Mouse (Mus musculus) gastrocnemius, adult 2 months (tissue): ENCODE measurements around the gene 2010109A12Rik. TPM values are rescaled to one million over a fixed set of nuclear protein-coding genes. Genes with fewer than 3 reads are reported as not detected.

Experiments
- DNase-seq: peaks from one replicate; pipeline ENCODE4 v3.0.0; 2022
- H3K27ac ChIP-seq: fragments of 200-600 bp; 2 replicates; pipeline ENCODE4 v1.8.1; 2022; ENCODE audit warnings: mild to moderate bottlenecking
- H3K4me3 ChIP-seq: fragments of 200-600 bp; 2 replicates; pipeline ENCODE4 v1.8.1; 2022; ENCODE audit warnings: mild to moderate bottlenecking, moderate library complexity
- CTCF ChIP-seq: fragments of 200-600 bp; IDR thresholded peaks from 2 replicates; pipeline ENCODE4 v1.8.1; 2022; ENCODE audit warnings: antibody characterized with exemption, mild to moderate bottlenecking, moderate library complexity
- intact Hi-C: fragments of 180-260 bp; cut with DNase I; formaldehyde crosslinking; loops from one replicate; pipeline ENCODE4 v1.15.1; 2025
- long read RNA-seq, 2 experiments: library from polyadenylated mRNA; stranded (forward); transcript quantifications; one replicate each; pipeline ENCODE4 v2.0.0; 2021
- total RNA-seq, 2 experiments: library from RNA; stranded (reverse); gene quantifications; 2 replicates each; pipeline ENCODE4 v1.2.3; 2021

2010109A12Rik gene
- total RNA-seq = under 1 TPM; 0.48 to 0.81 TPM
- long read RNA-seq, experiment 1, partial matches to known transcripts = 0 of 3 reads
- long read RNA-seq, experiment 1, other reads (novel, unspliced or antisense) = 3 of 3 reads
- long read RNA-seq, experiment 2 = 0 reads

DNA sequence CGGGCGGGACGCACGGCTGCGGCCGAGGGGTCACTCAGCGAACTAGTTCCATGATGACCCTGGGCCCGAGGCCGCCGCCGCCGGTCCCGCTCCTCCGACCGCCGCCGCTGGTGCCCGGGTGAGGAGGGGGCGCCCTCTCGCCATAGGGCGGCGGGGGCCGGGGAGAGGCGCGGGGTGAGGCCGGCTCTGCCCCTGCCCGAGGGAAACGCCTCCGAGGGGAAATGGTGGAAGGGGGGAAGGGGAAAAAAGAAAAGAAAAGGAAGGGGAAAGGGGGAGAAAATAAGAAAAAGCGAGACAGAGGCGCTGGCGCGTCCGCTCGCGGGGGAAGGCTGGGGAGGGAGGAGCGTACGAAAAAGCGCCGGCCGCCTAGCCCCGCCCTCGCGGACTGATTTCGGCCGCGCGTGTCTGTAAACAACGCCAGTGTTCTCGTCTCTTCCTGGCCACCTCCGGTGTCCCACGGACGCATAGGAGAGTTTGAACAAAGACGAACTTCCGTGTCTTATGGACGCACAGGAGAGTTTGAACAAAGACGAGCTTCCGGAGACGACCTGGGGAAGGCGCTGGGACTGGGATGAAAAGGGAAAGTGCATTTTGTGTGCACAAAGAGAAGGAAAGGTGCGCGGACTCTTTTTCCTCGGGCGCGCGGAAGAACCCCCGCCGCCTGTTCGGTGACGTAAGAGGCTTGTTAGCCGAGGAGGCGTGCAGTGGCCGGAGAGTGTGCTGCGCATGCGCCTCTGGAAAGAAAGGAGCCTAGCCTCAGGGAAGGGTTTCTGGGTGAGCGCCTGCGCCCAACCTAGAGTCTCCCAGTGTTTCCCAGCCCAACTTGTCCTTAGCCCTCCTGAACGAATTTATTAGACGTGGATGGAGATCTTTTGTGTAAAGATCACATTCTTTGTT is at the start of gene 2010109A12Rik, which contains the start of gene Ccni:
Gene 2010109A12Rik (plus strand): TSS at position 410 of the 897 bp plus-strand sequence.
Gene Ccni (minus strand): TSS at position 387 of the 897 bp plus-strand sequence.
- Histone ChIP-seq H3K27ac (peak within 1 kb of the TSS; percentile 100), H3K4me3 (peak within 1 kb of the TSS; percentile 97)
- intact Hi-C loops = loop anchor here (1.0 kb wide), 1 partner anchor 62 kb away; no protein-coding TSS in a partner anchor
- TF ChIP-seq CTCF = no peak
- DNase-seq = peak; percentile 96

- no peak overlapping the region for H3K4me3 ChIP-seq
- peak; percentile 72 for TF ChIP-seq CTCF
- peak; percentile 54 for DNase-seq
- no peak overlapping the region for H3K27ac ChIP-seq
- intact Hi-C loops = loop anchor here (2.0 to 5.0 kb wide), 4 partner anchors 71 to 206 kb away; partner anchors contain the start of gene Sept11
Observed at GRCm38 (mm10) chr5:93163541-93163940, 42.8 kb upstream of the 2010109A12Rik start.

DNA sequence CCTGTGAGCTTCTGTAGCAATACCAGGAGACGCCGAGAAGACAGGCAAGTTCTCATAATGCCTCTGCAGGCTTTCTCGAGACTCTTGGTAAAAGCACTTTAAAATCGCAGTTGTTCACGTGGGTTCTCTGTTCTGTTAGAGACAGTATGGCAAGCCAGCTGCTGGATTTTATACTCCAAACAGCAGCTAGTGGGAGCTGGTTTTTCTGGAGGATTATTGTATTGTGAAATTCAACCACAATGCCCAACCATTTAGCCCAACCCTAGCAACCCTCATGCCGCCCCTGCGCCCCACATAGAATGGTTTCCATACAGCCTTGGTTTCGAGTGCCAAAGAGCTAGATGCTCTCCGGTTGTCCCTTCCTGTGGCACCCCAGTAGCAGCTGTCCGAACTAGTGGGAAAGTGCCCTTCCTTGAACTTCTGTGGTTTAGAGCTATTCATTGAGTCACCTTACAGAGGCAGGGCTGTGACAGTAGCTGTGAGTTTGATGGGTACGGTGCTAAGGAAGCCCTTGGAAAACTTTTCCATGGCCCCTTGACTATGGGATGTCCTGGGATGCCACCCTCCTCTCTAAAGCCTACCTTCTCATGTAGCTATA is 38.3 kb upstream of the 2010109A12Rik start:
- intact Hi-C loops = loop anchor here (5.0 kb wide), 1 partner anchor 441 kb away; no protein-coding TSS in a partner anchor
- Histone ChIP-seq H3K27ac (no peak overlapping the region), H3K4me3 (no peak overlapping the region)
- DNase-seq = no peak
- TF ChIP-seq CTCF = peak; percentile 21; the same call in 1 of the 2 replicates

DNA sequence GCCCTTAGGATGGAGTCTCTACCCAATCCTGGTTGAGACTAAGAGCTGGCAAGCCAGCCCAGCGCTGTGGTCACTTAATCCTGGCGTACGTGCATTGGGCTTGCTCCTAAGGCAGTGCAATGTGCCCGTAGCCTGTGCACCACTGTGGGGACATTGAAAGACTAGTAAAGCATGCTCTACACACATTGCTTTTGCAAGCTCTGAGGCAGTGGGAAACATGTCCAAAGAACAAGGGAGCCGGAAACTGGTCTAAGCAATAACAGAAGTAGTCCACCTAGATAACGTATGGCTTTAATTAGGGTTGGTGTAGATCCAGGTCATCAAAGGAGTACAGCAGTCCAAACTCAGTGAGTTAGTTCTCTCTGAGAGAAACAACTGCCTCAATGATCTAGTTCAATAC is 37.7 kb upstream of the 2010109A12Rik start:
- Histone ChIP-seq H3K27ac (no peak overlapping the region), H3K4me3 (no peak overlapping the region)
- no peak for DNase-seq
- TF ChIP-seq CTCF = no peak
- intact Hi-C loops = loop anchor here (5.0 kb wide), 1 partner anchor 441 kb away; no protein-coding TSS in a partner anchor

- no peak for TF ChIP-seq CTCF
- H3K27ac ChIP-seq = no peak overlapping the region
- no peak overlapping the region for H3K4me3 ChIP-seq
- intact Hi-C loops = no loop called here
- DNase-seq = no peak
Observed at GRCm38 (mm10) chr5:93171420-93171819, 34.9 kb upstream of the 2010109A12Rik start.

- Histone ChIP-seq H3K27ac (no peak overlapping the region), H3K4me3 (no peak overlapping the region)
- intact Hi-C loops = no loop called here
- DNase-seq = no peak
- no peak for TF ChIP-seq CTCF
Observed at GRCm38 (mm10) chr5:93172536-93172935, 33.8 kb upstream of the 2010109A12Rik start.

DNA sequence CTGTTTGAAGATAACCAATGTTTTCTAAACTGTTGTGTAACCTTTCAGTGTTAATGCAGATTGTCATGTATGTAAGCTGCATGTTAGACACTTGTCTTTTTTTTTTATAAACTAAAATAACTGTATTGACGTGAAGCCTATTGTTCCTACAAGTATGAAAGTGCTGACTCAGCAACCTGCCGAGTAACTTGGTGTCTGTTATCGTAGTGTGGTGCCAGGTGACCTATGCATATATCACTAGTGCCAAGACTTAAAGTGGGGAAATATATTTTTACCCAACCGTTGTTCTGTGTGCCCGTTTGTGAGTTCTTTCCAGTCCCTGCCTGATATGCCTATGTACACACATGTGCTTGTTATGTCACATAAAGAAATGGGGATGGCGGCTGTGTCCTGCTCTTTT is 31.6 kb upstream of the 2010109A12Rik start:
- Histone ChIP-seq H3K4me3 (no peak overlapping the region), H3K27ac (no peak overlapping the region)
- DNase-seq = no peak
- intact Hi-C loops = no loop called here
- TF ChIP-seq CTCF = no peak

GRCm38 (mm10) chr5:93178616-93179015 is 27.7 kb upstream of the 2010109A12Rik start:
- TF ChIP-seq CTCF = no peak
- no peak for DNase-seq
- intact Hi-C loops = no loop called here
- Histone ChIP-seq H3K27ac (no peak overlapping the region), H3K4me3 (no peak overlapping the region)

DNA sequence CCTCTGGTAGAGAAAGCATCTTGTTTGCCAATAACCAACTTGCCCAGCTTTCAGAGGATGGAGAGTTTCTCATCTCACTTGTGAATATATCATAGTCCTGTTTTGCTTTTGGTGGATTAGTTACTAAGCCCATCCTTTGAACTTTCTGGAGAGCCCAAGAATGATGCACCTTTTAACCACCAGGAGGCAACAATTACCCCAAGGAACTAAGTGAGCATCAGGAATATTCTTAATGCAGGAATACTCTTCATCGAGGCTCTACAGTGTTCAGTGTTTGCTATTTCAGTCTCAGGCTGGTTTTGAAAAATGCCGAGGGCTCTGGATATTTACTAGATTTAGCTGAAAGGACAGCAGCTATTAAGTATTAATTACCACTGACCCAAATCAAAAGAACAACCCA is 26.1 kb upstream of the 2010109A12Rik start:
- H3K27ac ChIP-seq = no peak overlapping the region; the same call in 1 of the 2 replicates
- intact Hi-C loops = loop anchor here (5.0 kb wide), 1 partner anchor 142 kb away; no protein-coding TSS in a partner anchor
- no peak for DNase-seq
- H3K4me3 ChIP-seq = no peak overlapping the region
- peak; percentile 63 for TF ChIP-seq CTCF

DNA sequence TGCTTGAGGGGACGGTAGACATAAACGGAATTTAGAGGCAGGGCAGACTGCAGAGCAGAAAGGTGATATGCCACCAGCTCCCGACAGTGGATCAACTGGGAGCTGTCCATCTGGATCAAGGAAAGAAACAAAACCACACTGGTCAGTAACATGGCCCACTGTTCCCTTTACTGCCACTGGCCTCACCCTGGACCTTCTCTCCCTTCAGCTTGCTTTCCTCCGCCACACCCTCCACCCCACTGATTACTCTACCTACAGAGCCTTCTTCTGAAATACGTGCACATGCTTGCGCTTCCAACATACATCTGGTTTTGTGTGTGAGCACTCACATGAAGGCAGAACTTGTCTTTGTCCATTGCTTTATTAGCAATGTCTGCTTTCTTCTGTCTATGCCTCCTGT is 23.0 kb upstream of the 2010109A12Rik start:
- no peak for DNase-seq
- intact Hi-C loops = loop anchor here (5.0 kb wide), 1 partner anchor 139 kb away; no protein-coding TSS in a partner anchor
- Histone ChIP-seq H3K4me3 (no peak overlapping the region), H3K27ac (no peak overlapping the region)
- no peak for TF ChIP-seq CTCF

DNA sequence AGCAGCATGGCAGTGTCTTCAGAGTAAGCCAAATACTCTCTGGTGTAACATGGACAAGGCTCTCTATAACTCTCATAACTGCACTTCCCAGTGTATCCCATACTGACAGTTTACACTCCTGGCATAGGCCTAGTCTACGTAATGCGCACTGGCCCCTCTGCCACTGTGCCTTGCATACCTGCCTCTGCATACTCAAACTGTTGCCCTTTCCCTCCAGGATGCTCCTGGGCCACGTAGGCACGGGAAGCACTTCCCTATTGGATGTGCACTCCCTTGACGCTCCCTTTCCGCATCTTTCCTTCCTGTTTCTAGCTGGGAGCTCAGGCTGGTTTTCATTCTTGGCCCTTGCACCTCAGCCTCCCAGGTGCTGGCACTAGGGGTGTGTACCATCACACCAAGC is 21.8 kb upstream of the 2010109A12Rik start:
- no peak for DNase-seq
- H3K4me3 ChIP-seq = no peak overlapping the region
- intact Hi-C loops = loop anchor here (5.0 kb wide), 1 partner anchor 138 kb away; no protein-coding TSS in a partner anchor
- H3K27ac ChIP-seq = no peak overlapping the region
- no peak for TF ChIP-seq CTCF

GRCm38 (mm10) chr5:93189607-93190006 is 16.7 kb upstream of the 2010109A12Rik start:
- no peak overlapping the region for H3K4me3 ChIP-seq
- intact Hi-C loops = no loop called here
- TF ChIP-seq CTCF = no peak
- DNase-seq = peak; percentile 39
- no peak overlapping the region for H3K27ac ChIP-seq
